Mouse (Mus musculus) embryonic facial prominence, embryonic 15.5 days (tissue): ENCODE measurements at regions not wholly inside any gene's neighbourhood (a gene's known extent, or its start where the extent isn't known, plus 50 kb on each side); places are given as distances from the start of the nearest gene placed in this dataset.

Experiments used
- ATAC-seq: fragments of 200-750 bp; cut with Nextera tagmentation; 2 replicates; pipeline ENCODE4 v1.8.0; 2017; ENCODE audit warnings: low read depth, moderate TSS enrichment; ENCODE audit not compliant: insufficient number of reproducible peaks, low FRiP score, low TSS enrichment
- H3K27ac ChIP-seq: fragments of 300-500 bp; sonication (generic); replicated peaks from 2 replicates; pipeline ENCODE4 v1.5.1; 2015; ENCODE audit warnings: mild to moderate bottlenecking, inconsistent platforms
- H3K27me3 ChIP-seq: fragments of 300-500 bp; sonication (generic); 2 replicates; pipeline ENCODE4 v1.6.1; 2015; ENCODE audit warnings: inconsistent platforms
- H3K36me3 ChIP-seq: fragments of 300-500 bp; sonication (generic); 2 replicates; pipeline ENCODE4 v1.6.1; 2015; ENCODE audit warnings: mild to moderate bottlenecking, inconsistent platforms
- H3K4me1 ChIP-seq: fragments of 300-500 bp; sonication (generic); 2 replicates; pipeline ENCODE4 v1.6.1; 2015; ENCODE audit warnings: inconsistent platforms
- H3K4me2 ChIP-seq: fragments of 300-500 bp; sonication (generic); replicated peaks from 2 replicates; pipeline ENCODE4 v1.6.1; 2015; ENCODE audit warnings: mild to moderate bottlenecking, inconsistent platforms
- H3K4me3 ChIP-seq: fragments of 300-500 bp; sonication (generic); replicated peaks from 2 replicates; pipeline ENCODE4 v1.5.1; 2015; ENCODE audit warnings: mild to moderate bottlenecking, inconsistent platforms
- H3K9ac ChIP-seq: fragments of 300-500 bp; sonication (generic); 2 replicates; pipeline ENCODE4 v1.6.1; 2015; ENCODE audit warnings: inconsistent platforms
- H3K9me3 ChIP-seq: fragments of 300-500 bp; sonication (generic); replicated peaks from 2 replicates; pipeline ENCODE4 v1.6.1; 2016; ENCODE audit warnings: inconsistent platforms
- WGBS: fragments of 180-500 bp; shearing (Covaris S2); methylation state at CpG from one replicate; pipeline ENCODE4 v1.1.7; 2015; 5-methylcytosine and 5-hydroxymethylcytosine counted together

DNA sequence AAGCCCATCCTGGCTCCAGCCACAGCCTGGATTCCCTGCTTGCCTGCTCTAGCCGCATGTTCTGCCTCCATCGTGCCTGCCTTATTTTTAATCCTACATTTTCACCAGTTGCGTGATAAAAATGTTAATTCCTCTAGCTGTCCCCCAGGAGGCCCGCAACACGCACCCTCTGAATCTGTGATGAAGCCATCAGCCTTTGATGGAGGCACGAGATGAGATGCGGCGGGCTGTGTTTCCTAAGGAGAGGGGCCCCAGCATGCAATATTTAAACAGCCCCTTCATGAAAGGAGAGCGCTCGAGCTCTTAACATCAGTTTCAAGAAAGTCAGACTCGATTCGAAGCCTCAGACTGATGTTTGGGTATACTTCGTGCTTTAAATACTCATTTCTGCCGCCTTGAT is 76.3 kb downstream of the Nptx2 start:
- 79% methylated on average over 14 of the region's 14 CpGs for WGBS
- peaks cover 3% of the 10 kb centered on the region; the same call in 1 of the 2 replicates for H3K4me1 ChIP-seq
- H3K27ac ChIP-seq, result no peak overlapping the region
- H3K4me2 ChIP-seq, result no peak overlapping the region
- no peaks in the 10 kb centered on the region for H3K36me3 ChIP-seq
- ATAC-seq, result no peak
- no peak overlapping the region for H3K4me3 ChIP-seq
- H3K9me3 ChIP-seq, result no peaks in the 10 kb centered on the region
- no peak overlapping the region for H3K9ac ChIP-seq
- H3K27me3 ChIP-seq, result no peaks in the 10 kb centered on the region

- Histone ChIP-seq H3K9ac (no peak overlapping the region), H3K27me3 (no peaks in the 10 kb centered on the region), H3K4me3 (no peak overlapping the region), H3K9me3 (no peaks in the 10 kb centered on the region), H3K27ac (no peak overlapping the region), H3K4me2 (no peak overlapping the region), H3K36me3 (no peaks in the 10 kb centered on the region), H3K4me1 (peaks cover 3% of the 10 kb centered on the region; the same call in 1 of the 2 replicates)
- no peak for ATAC-seq
- 42% methylated on average over 10 of the region's 10 CpGs for WGBS
These were observed 77.7 kb downstream of the Nptx2 start for GRCm38 (mm10) chr5:144623358-144623757.

- Histone ChIP-seq H3K4me1 (no peaks in the 10 kb centered on the region), H3K36me3 (no peaks in the 10 kb centered on the region), H3K27ac (no peak overlapping the region), H3K27me3 (no peaks in the 10 kb centered on the region), H3K4me3 (no peak overlapping the region), H3K4me2 (no peak overlapping the region), H3K9me3 (no peaks in the 10 kb centered on the region), H3K9ac (no peak overlapping the region)
- WGBS, result 81% methylated on average over 6 of the region's 6 CpGs
- ATAC-seq, result no peak
These were observed 86.6 kb downstream of the Nptx2 start for GRCm38 (mm10) chr5:144632295-144632694.

- peak; percentile 15; the same call in 1 of the 2 replicates for ATAC-seq
- H3K9ac ChIP-seq, result no peak overlapping the region
- H3K4me1 ChIP-seq, result no peaks in the 10 kb centered on the region
- 65% methylated on average over 3 of the region's 3 CpGs for WGBS
- no peak overlapping the region for H3K27ac ChIP-seq
- no peaks in the 10 kb centered on the region for H3K27me3 ChIP-seq
- H3K4me2 ChIP-seq, result no peak overlapping the region
- H3K4me3 ChIP-seq, result no peak overlapping the region
- no peaks in the 10 kb centered on the region for H3K9me3 ChIP-seq
- no peaks in the 10 kb centered on the region for H3K36me3 ChIP-seq
These were observed 92.9 kb downstream of the Nptx2 start for GRCm38 (mm10) chr5:144638631-144639030.

- no peak overlapping the region for H3K4me3 ChIP-seq
- no peaks in the 10 kb centered on the region for H3K9me3 ChIP-seq
- no peak overlapping the region for H3K4me2 ChIP-seq
- no peaks in the 10 kb centered on the region for H3K36me3 ChIP-seq
- H3K9ac ChIP-seq, result no peak overlapping the region
- H3K27me3 ChIP-seq, result no peaks in the 10 kb centered on the region
- ATAC-seq, result no peak
- 90% methylated on average over 5 of the region's 5 CpGs for whole genome bisulfite sequencing
- H3K4me1 ChIP-seq, result no peaks in the 10 kb centered on the region
- H3K27ac ChIP-seq, result no peak overlapping the region
These were observed 93.9 kb downstream of the Nptx2 start for GRCm38 (mm10) chr5:144639639-144640038.

DNA sequence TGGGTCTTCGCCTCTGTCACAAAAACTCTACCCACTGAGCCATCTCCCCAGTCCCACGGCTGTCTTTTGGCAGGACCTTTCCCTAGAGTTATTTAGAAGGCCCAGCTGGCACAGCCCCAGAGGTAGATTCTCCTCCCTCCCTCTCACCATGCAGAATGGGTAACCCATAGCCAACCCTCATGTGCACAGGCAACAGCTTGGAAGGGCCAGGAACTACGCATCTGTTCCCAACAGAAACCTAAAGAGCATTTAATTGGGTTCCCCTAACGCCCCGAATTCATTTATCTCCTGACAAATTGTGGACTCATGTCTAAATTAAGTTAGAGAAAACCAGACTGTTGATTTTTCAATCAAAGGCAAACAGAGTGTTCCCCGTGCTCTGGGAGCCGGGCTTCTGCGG is 97.1 kb downstream of the Nptx2 start:
- Histone ChIP-seq H3K4me1 (no peaks in the 10 kb centered on the region), H3K9ac (no peak overlapping the region), H3K27ac (no peak overlapping the region), H3K4me2 (no peak overlapping the region), H3K4me3 (no peak overlapping the region), H3K9me3 (no peaks in the 10 kb centered on the region), H3K36me3 (no peaks in the 10 kb centered on the region), H3K27me3 (no peaks in the 10 kb centered on the region)
- 58% methylated on average over 8 of the region's 8 CpGs for WGBS
- ATAC-seq, result no peak

GRCm38 (mm10) chr5:144643438-144643837 is 97.7 kb downstream of the Nptx2 start:
- ATAC-seq, result no peak
- H3K9me3 ChIP-seq, result no peaks in the 10 kb centered on the region
- H3K4me3 ChIP-seq, result no peak overlapping the region
- H3K27me3 ChIP-seq, result no peaks in the 10 kb centered on the region
- no peak overlapping the region for H3K9ac ChIP-seq
- H3K27ac ChIP-seq, result no peak overlapping the region
- H3K4me1 ChIP-seq, result no peaks in the 10 kb centered on the region
- H3K4me2 ChIP-seq, result no peak overlapping the region
- H3K36me3 ChIP-seq, result no peaks in the 10 kb centered on the region
- WGBS, result 16% methylated on average over 2 of the region's 2 CpGs

DNA sequence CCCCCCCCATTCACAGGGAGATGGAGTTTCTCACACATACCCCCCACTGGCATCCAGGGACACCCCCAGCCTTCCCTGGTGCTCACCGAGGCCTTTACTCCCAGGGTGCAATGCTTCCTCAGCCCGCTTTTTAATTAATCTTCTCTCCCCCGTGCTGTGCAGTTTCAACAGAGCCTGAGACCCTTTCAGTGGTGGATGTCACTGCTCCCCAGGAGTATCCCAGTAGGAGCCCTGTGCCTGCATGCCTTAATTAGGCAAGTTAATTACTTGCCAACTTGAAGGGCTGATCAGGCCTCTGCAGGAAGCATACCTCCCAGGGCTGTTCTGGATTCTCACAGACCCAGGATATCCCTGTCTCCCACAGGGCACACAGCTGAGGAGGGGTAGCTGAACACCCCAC is 99.7 kb downstream of the Nptx2 start:
- Histone ChIP-seq H3K9me3 (no peaks in the 10 kb centered on the region), H3K27me3 (no peaks in the 10 kb centered on the region), H3K9ac (no peak overlapping the region), H3K27ac (no peak overlapping the region), H3K4me2 (no peak overlapping the region), H3K4me3 (no peak overlapping the region), H3K36me3 (no peaks in the 10 kb centered on the region), H3K4me1 (no peaks in the 10 kb centered on the region)
- 18% methylated on average over 3 of the region's 3 CpGs for WGBS
- no peak for ATAC-seq

DNA sequence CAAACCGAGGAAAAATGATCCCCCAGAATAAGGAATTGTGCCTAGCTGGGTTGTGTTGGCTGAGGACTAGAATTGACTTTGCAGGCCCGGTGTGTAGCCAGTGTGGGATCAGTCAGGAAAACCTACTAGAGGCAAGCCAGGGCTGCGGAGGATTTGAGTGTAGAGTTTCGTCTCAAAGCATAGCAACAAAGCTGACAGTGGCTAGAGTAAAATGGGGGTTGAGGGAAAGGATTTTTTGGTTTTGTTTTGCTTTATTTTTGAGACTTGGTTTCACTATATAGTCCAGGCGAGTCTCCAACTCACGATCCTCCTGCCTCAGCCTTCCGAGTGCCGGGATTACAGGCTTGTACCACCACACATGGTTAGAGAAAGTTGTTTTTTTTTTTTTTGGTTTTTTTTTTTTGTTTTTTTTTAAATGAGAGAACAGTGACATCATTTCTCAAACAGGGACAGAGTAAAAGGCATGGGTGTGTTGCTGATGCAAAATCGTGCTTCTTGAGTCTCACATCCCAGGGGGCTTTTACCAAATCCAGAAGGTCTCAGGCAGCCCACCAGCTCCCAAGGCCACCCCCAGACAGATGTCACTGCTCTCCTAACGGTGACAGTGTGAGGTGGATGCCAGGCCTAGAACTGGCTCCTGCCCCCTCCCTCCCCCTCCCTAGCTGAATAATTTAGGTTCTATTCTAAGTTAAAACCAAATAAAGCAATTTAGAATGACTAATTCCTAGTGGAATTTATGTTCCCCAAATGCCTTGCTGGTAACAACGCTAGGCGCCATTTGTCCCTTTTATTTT is 101.8 kb downstream of the Nptx2 start:
- Histone ChIP-seq H3K4me3 (no peak overlapping the region), H3K4me1 (no peaks in the 10 kb centered on the region), H3K27ac (no peak overlapping the region), H3K9me3 (no peaks in the 10 kb centered on the region), H3K4me2 (no peak overlapping the region), H3K27me3 (no peaks in the 10 kb centered on the region), H3K9ac (no peak overlapping the region), H3K36me3 (no peaks in the 10 kb centered on the region)
- ATAC-seq, result no peak
- 79% methylated on average over 12 of the region's 12 CpGs for WGBS

DNA sequence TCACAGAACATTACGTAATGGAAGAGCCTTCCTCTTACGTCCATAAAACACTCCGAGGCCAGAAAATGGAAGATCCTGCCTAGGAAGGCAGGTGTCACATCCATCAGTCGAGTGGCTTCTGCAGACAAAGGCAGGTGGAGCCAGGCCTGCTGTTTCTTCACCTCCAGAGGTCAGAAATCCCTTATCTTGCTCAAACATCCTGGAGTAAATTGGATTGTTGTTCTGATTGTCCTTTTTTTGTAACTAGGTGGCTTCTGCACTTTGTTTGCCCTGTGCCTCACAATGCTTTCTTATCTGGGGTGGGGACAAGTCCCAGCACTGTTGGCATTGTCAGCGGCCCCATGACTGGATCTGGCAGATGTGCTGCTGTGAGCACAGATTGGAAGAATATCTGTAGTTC is 106.5 kb downstream of the Nptx2 start:
- no peaks in the 10 kb centered on the region for H3K4me1 ChIP-seq
- H3K4me2 ChIP-seq, result no peak overlapping the region
- H3K9me3 ChIP-seq, result no peaks in the 10 kb centered on the region
- no peaks in the 10 kb centered on the region for H3K36me3 ChIP-seq
- no peak overlapping the region for H3K9ac ChIP-seq
- H3K4me3 ChIP-seq, result no peak overlapping the region
- no peaks in the 10 kb centered on the region for H3K27me3 ChIP-seq
- H3K27ac ChIP-seq, result no peak overlapping the region
- WGBS, result 86% methylated on average over 5 of the region's 5 CpGs
- no peak for ATAC-seq

DNA sequence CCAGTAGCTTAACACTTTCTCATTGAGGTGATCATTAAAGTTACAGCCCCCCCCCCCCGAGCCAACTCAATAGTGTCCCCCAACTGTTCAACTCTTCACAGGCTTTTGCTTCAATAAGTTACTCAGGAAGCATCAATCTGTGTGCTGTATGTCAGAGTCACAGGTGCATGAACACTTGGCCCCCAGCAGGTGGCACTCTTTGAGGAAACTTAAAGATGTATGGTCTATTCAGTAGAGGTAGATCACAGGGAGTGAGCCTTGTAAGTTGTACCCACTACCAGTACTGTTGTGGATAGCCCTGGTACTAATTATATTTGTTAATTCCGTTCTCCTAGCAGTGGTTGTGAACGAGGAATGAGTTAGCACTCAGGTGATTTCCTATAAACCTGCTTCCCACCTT is 99.6 kb downstream of the Tmem130 start:
- Histone ChIP-seq H3K4me3 (no peak overlapping the region), H3K4me2 (no peak overlapping the region), H3K27me3 (no peaks in the 10 kb centered on the region), H3K9ac (no peak overlapping the region), H3K27ac (no peak overlapping the region), H3K9me3 (no peaks in the 10 kb centered on the region), H3K36me3 (no peaks in the 10 kb centered on the region), H3K4me1 (no peaks in the 10 kb centered on the region)
- 77% methylated on average over 3 of the region's 3 CpGs for WGBS
- ATAC-seq, result no peak

DNA sequence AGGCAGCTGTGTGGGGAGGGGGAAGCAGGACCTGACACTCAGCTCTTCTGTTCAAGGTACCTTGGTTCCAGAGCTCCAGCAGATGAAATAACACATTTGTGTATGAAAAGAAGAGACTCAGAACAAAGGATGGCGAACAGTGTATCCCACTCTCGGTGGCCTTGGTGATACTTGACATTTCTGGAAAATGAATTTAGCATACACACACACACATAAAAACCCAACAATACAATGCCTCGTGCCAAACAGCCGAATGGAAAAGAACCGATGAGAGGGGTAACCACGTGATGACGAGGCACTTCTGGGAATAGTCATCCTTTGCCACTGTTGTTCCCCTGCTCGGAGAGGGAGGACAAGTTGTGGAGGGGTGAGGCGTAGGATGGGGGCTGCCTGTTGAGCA is 97.6 kb downstream of the Tmem130 start:
- no peaks in the 10 kb centered on the region for H3K36me3 ChIP-seq
- no peak overlapping the region for H3K4me3 ChIP-seq
- H3K27me3 ChIP-seq, result no peaks in the 10 kb centered on the region
- no peak overlapping the region for H3K9ac ChIP-seq
- no peaks in the 10 kb centered on the region for H3K4me1 ChIP-seq
- no peak overlapping the region for H3K27ac ChIP-seq
- H3K9me3 ChIP-seq, result no peaks in the 10 kb centered on the region
- H3K4me2 ChIP-seq, result no peak overlapping the region
- WGBS, result 76% methylated on average over 9 of the region's 9 CpGs
- ATAC-seq, result no peak
